Mouse (Mus musculus): ENCODE results near the gene Pttg1ip. TPM values are rescaled to one million over a fixed set of nuclear protein-coding genes. Genes with fewer than 3 reads are reported as not detected.

Gene Pttg1ip
- polyA plus RNA-seq, 1 experiment from 2014 or later, result 124 TPM

DNA sequence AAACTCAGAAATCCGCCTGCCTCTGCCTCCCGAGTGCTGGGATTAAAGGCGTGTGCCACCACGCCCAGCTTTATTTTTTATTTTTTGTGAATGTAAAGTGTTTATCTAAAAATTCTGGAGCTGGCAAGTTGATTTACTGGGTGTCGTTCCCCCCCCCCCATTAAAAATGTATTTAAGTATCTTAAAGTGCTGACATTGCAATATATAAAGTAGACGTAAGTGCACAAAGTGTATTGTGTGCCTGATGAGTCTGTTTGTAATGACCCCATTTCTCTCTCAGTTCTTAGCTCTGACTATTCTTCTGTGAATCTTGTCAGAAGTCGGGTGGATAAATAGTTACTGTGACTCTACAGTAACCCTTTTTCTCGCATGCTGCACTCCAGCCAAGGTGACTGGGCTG, 34.1 kb downstream of the Pttg1ip start:
- Histone ChIP-seq H3K36me3 (peaks cover 90% of the 10 kb centered on the region), H3K4me1 (no peaks in the 10 kb centered on the region), H3K4me2 (replicated peaks) (no peak overlapping the region), H3K9ac (no peak overlapping the region), H3K9me3 (no peaks in the 10 kb centered on the region), H3K4me3 (no peak overlapping the region), H3K27ac (no peak overlapping the region), H3K27me3 (no peaks in the 10 kb centered on the region)
- ATAC-seq (ENCODE audit: low FRiP score, low read depth), result no peak
- 92% methylated on average over 8 of the region's 8 CpGs for WGBS

DNA sequence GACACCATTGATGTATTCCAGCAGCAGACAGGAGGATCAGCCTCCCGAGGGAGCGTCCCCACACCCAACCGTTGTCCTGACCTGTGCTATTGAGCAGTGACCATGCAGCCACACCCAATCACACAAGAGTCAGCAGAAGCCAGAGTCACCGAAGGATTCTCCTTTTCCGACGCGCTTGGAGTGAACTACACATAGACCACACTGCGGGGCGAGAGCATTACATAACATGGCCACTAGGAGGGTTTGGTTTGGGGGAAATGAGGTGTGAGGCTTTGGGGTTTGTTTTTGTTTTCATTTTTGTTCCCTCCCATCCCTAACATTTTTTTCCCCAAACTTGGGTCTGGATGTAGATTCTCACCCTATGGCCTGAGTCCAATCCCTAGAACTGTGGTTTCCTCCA, 34.6 kb downstream of the Pttg1ip start:
- Histone ChIP-seq H3K9ac (no peak overlapping the region), H3K9me3 (no peaks in the 10 kb centered on the region), H3K27ac (no peak overlapping the region), H3K4me2 (replicated peaks) (no peak overlapping the region), H3K4me3 (no peak overlapping the region), H3K36me3 (peaks cover 85% of the 10 kb centered on the region), H3K27me3 (no peaks in the 10 kb centered on the region), H3K4me1 (no peaks in the 10 kb centered on the region)
- ATAC-seq (ENCODE audit: low FRiP score, low read depth), result no peak
- 97% methylated on average over 9 of the region's 9 CpGs for WGBS

DNA sequence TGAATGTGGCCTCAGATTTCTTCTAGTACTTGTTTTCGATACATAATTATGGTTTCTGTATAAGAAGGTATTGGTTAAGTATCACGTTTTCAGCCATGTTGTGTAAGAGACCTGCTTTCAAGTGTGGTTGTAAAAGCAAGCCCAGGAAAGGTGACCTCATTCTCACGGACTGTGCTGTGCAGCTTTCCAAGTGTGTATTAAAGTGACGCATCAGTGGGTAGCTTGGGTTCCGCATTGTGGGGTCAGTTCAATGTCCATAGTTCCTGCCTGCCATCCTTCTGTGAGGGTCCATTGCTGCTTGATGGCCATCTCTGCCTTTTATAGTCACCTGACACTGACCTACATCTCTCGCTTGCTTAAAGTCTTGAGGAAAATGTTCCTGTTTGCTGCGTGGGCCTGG, 35.4 kb downstream of the Pttg1ip start:
- H3K9me3 ChIP-seq, result no peaks in the 10 kb centered on the region
- 96% methylated on average over 7 of the region's 7 CpGs for WGBS
- H3K4me2 ChIP-seq (replicated peaks), result no peak overlapping the region
- H3K36me3 ChIP-seq, result peaks cover 77% of the 10 kb centered on the region
- no peak for ATAC-seq (ENCODE audit: low FRiP score, low read depth)
- H3K4me3 ChIP-seq, result no peak overlapping the region
- no peak overlapping the region for H3K9ac ChIP-seq
- no peak overlapping the region for H3K27ac ChIP-seq
- no peaks in the 10 kb centered on the region for H3K27me3 ChIP-seq
- no peaks in the 10 kb centered on the region for H3K4me1 ChIP-seq

- Histone ChIP-seq H3K36me3 (peaks cover 39% of the 10 kb centered on the region), H3K4me2 (replicated peaks) (peak overlapping the region; percentile 78), H3K4me3 (peak overlapping the region; percentile 99), H3K27me3 (no peaks in the 10 kb centered on the region), H3K9ac (peak overlapping the region; percentile 98), H3K27ac (peak overlapping the region; percentile 89), H3K4me1 (peaks cover 23% of the 10 kb centered on the region), H3K9me3 (no peaks in the 10 kb centered on the region)
- WGBS, result 80% methylated on average over 8 of the region's 8 CpGs
- ATAC-seq (ENCODE audit: low FRiP score, low read depth), result no peak
Measured at GRCm38 (mm10) chr10:77621546-77621945, 40.0 kb downstream of the Pttg1ip start.

GRCm38 (mm10) chr10:77622055-77622988, 40.8 kb downstream of the Pttg1ip start, which contains the start of gene Ube2g2:
TSS of gene Ube2g2 (plus strand) at chr10:77622275.
- H3K9me3 ChIP-seq, result no peaks in the 10 kb centered on the region
- ATAC-seq (ENCODE audit: low FRiP score, low read depth), result peak; percentile 90
- H3K4me3 ChIP-seq, result peak within 1 kb of the TSS; percentile 99
- peak within 1 kb of the TSS; percentile 89 for H3K27ac ChIP-seq
- peak within 1 kb of the TSS; percentile 78 for H3K4me2 ChIP-seq (replicated peaks)
- peak within 1 kb of the TSS; percentile 98 for H3K9ac ChIP-seq
- no peaks in the 10 kb centered on the region for H3K27me3 ChIP-seq
- peaks cover 31% of the 10 kb centered on the region for H3K36me3 ChIP-seq
- peaks cover 23% of the 10 kb centered on the region for H3K4me1 ChIP-seq
- under 1% methylated on average over 96 of the region's 96 CpGs for WGBS

DNA sequence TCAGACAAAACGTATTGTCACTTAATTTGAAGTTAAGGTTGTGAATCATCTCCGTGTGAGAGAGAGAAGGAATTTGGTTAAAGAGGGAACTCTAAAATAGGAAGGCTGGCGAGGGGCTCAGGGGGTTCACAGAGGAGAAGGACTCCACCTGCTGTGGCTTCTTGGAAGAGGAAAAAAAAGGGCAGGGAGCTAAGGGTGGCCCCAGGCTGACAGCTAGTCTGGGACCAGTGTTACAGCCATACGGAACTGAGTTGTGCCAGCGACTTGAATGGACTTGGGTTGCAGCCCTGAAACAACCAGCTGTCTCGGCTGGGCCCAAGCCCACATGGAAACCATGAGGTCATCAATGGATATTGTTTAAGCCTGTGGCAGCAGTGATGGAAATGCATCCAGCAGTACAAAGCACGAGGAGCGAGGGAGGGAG, 41.6 kb downstream of the Pttg1ip start:
- Histone ChIP-seq H3K4me1 (peaks cover 23% of the 10 kb centered on the region), H3K9ac (peak overlapping the region; percentile 98), H3K4me2 (replicated peaks) (peak overlapping the region; percentile 78), H3K27me3 (no peaks in the 10 kb centered on the region), H3K27ac (peak overlapping the region; percentile 80; the same call in 1 of the 2 replicates), H3K9me3 (no peaks in the 10 kb centered on the region), H3K36me3 (peaks cover 23% of the 10 kb centered on the region), H3K4me3 (peak overlapping the region; percentile 99)
- peak; percentile 18; the same call in 1 of the 2 replicates for ATAC-seq (ENCODE audit: low FRiP score, low read depth)
- 10% methylated on average over 8 of the region's 8 CpGs for WGBS

DNA sequence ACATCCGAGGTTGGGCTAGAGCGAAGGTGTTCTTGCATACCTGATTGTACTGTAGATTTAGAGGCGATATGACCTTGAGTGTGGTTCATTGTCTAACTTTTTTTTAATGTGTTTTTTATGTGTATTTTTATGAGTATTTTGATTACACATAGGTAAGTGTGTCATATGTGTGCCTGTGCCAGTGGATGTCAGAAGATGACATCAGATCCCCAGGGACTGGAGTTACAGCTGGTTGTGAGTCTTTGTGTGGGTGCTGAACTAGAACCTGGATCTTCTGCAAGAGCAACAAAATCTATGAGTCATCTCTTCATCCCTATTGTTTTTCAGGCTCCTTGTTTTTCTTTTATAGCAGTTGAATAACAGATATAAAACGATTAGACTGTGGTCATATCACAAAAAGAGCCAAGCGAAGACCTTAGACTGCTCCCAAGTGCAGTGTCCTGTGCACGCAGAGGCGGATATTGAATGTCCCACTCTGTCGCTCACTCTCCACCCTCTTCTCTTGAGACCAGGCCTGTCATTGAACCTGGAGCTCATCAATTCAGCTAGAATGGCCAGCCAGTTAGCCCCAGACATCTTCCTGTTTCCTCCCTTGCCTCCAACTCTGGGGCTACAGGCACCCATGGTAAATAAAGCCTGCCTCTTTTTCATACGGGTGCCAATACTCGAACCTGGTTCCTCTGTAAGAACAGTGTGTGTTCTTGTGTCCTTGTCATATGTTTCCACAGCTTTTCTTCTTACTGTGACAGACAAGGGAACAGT, 42.3 kb downstream of the Pttg1ip start:
- peak overlapping the region; percentile 98; the same call in 1 of the 2 replicates for H3K9ac ChIP-seq
- H3K27me3 ChIP-seq, result no peaks in the 10 kb centered on the region
- H3K4me1 ChIP-seq, result peaks cover 23% of the 10 kb centered on the region
- H3K4me3 ChIP-seq, result peak overlapping the region; percentile 99
- H3K27ac ChIP-seq, result 0 out of 2 replicates have a peak overlapping the region, but pooled peaks have one; percentile 80
- no peak for ATAC-seq (ENCODE audit: low FRiP score, low read depth)
- H3K4me2 ChIP-seq (replicated peaks), result peak overlapping the region; percentile 78
- no peaks in the 10 kb centered on the region for H3K9me3 ChIP-seq
- 88% methylated on average over 10 of the region's 10 CpGs for WGBS
- peaks cover 16% of the 10 kb centered on the region; the same call in 1 of the 2 replicates for H3K36me3 ChIP-seq

GRCm38 (mm10) chr10:77624570-77624995, 43.1 kb downstream of the Pttg1ip start:
- no peak for ATAC-seq (ENCODE audit: low FRiP score, low read depth)
- 75% methylated on average over 7 of the region's 7 CpGs for WGBS
- Histone ChIP-seq H3K36me3 (peaks cover 11% of the 10 kb centered on the region; the same call in 1 of the 2 replicates), H3K27me3 (no peaks in the 10 kb centered on the region), H3K9me3 (no peaks in the 10 kb centered on the region), H3K4me3 (no peak overlapping the region), H3K4me1 (peaks cover 23% of the 10 kb centered on the region), H3K4me2 (replicated peaks) (no peak overlapping the region), H3K9ac (peak overlapping the region; percentile 27; the same call in 1 of the 2 replicates), H3K27ac (no peak overlapping the region)

DNA sequence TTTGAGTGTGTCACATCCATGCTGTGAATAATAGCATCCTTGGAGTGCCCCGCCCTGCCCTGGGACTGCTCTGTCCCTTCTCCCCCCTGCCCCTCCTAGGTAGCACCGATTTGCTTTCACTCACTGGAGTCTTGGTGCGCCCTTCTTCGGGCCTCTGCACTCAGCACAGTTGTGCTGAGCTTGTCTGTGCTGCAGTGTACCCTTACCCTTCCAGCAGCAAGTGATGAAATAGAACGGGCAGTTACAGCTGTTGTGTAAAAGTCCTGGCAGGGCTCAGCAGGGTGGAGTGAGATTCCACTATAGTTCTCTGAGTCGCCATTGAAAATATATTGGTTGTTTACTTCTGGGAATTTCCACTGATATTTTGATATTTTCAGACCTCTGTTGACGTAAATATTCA, 44.5 kb downstream of the Pttg1ip start:
- Histone ChIP-seq H3K4me1 (peaks cover 23% of the 10 kb centered on the region), H3K9me3 (no peaks in the 10 kb centered on the region), H3K36me3 (peaks cover 7% of the 10 kb centered on the region), H3K4me3 (no peak overlapping the region), H3K4me2 (replicated peaks) (no peak overlapping the region), H3K27me3 (no peaks in the 10 kb centered on the region), H3K9ac (no peak overlapping the region; the same call in 1 of the 2 replicates), H3K27ac (no peak overlapping the region)
- ATAC-seq (ENCODE audit: low FRiP score, low read depth), result no peak
- WGBS, result 81% methylated on average over 7 of the region's 7 CpGs

DNA sequence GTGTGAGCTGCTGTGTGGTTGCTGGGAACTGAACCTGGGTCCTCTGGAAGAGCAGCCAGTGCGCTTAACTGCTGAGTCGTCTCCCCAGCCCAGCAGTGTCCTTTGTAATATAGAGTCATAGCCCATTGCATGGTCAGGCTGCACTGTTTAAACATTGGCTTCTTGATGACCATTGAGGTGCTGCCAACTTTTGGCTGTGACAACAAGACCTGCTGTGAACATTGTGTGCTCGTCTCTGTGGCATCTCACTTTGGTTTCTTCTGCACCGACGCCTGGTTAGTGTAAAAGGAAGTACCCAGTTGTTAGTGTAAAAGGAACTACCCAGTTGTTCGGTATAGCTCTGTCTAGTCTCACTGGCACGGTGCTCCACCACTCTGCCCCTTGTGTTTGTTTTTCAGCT, 45.1 kb downstream of the Pttg1ip start:
- no peak overlapping the region for H3K4me3 ChIP-seq
- no peak overlapping the region for H3K4me2 ChIP-seq (replicated peaks)
- no peak for ATAC-seq (ENCODE audit: low FRiP score, low read depth)
- peaks cover 23% of the 10 kb centered on the region for H3K4me1 ChIP-seq
- no peaks in the 10 kb centered on the region for H3K27me3 ChIP-seq
- peaks cover 13% of the 10 kb centered on the region for H3K36me3 ChIP-seq
- no peak overlapping the region for H3K9ac ChIP-seq
- WGBS, result 84% methylated on average over 7 of the region's 7 CpGs
- H3K27ac ChIP-seq, result no peak overlapping the region
- H3K9me3 ChIP-seq, result no peaks in the 10 kb centered on the region

- 50% methylated on average over 2 of the region's 2 CpGs for WGBS
- ATAC-seq (ENCODE audit: low FRiP score, low read depth), result peak; percentile 58; the same call in 1 of the 2 replicates
Measured at GRCm38 (mm10) chr10:77627497-77627896, 46.0 kb downstream of the Pttg1ip start.

GRCm38 (mm10) chr10:77629163-77629562, 47.6 kb downstream of the Pttg1ip start:
- Histone ChIP-seq H3K27me3 (no peaks in the 10 kb centered on the region), H3K9ac (no peak overlapping the region), H3K4me3 (no peak overlapping the region), H3K27ac (no peak overlapping the region), H3K9me3 (no peaks in the 10 kb centered on the region), H3K36me3 (peaks cover 31% of the 10 kb centered on the region), H3K4me1 (peaks cover 10% of the 10 kb centered on the region), H3K4me2 (replicated peaks) (no peak overlapping the region)
- 81% methylated on average over 3 of the region's 3 CpGs for WGBS
- ATAC-seq (ENCODE audit: low FRiP score, low read depth), result no peak

More at GRCm38 (mm10) chr10:77627497-77627896, 46.0 kb downstream of the Pttg1ip start:
- Histone ChIP-seq H3K4me3 (no peak overlapping the region), H3K9ac (no peak overlapping the region), H3K4me2 (replicated peaks) (no peak overlapping the region), H3K27ac (no peak overlapping the region), H3K36me3 (peaks cover 20% of the 10 kb centered on the region), H3K9me3 (no peaks in the 10 kb centered on the region), H3K4me1 (peaks cover 23% of the 10 kb centered on the region), H3K27me3 (no peaks in the 10 kb centered on the region)

Data from limb, embryonic 13.5 days (tissue).